Mouse (Mus musculus): Measurements from ENCODE around the gene Hivep3.

DNA sequence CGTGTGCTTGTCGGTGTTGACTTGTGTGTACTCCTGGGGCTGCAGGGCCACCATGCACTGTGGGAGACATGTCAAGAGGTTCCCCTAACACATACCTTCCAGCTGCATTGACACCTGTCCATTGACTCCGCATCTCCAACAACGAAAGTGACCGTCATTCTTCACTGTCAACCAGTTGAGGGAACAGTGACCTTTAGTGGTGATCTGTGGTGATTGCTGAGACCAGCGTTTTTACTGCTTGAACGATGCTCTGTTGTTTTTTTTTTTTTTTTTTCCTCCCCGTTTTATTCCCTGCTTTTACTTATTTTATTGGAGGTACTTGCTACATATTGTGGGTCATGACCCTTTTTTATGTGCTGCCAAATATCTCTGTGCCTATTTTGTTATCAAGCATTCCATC is 323.9 kb downstream of the Hivep3 start:
- no peak for TF ChIP-seq POLR2A (IDR thresholded peaks at IDR 0.05; ENCODE audit: insufficient read depth, low read depth, low read length)
- TF ChIP-seq CTCF (IDR thresholded peaks at IDR 0.05), result no peak
- TF ChIP-seq EP300 (IDR thresholded peaks at IDR 0.05; ENCODE audit: insufficient read depth, low read depth, low read length), result no peak
